Mouse (Mus musculus) MN1 (cell line): ENCODE measurements around the gene Actl6b.
"Not testable (repeated sequence)": the region's sequence is repeated elsewhere in the genome, so short reads cannot be mapped to it uniquely, and the experiment has no call there.

Experiments used
- DNase-seq: peaks from one replicate; pipeline ENCODE4 v3.0.0-alpha.2; 2016; ENCODE audit warnings: low spot score

The Actl6b gene

DNA sequence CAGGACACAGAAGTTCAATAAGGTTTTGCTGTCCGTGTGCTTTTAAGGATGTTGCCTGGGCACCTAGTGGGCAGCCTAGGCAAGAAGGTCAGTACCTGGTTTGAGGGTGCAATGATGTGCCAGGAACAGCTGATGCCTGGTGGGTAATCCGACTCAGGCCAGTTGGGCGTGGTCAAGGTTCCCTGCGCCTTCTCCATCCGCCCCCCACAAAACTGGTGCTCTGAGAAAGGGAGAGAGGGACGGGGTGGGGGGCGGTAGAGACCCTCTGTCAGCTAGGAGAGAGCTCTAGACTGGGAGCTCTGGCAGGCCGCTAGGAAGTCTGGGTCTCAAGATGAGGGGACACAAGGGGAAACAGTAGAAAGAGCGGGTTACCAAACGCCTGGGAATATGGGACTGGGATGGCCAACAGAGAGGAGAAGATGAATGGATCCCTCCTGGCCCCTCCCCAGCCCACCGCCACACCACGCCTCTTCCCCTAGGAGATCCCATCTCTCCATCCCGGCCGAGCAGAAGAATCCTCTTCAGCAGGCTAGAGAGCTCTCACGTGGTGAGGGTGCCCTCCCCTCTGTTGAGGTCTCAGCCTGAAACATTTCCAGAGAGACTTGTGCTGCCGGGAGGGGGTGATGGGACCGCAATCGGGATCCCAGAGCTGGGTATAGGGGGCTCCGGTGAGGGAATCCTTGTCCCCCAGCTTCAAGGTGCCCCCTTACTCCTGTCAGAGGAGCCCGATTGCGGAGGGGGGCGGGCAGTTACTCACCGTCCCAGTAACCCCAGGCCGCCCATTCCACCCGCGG, 54.7 kb downstream of the Actl6b start:
- DNase-seq, result no peak

DNA sequence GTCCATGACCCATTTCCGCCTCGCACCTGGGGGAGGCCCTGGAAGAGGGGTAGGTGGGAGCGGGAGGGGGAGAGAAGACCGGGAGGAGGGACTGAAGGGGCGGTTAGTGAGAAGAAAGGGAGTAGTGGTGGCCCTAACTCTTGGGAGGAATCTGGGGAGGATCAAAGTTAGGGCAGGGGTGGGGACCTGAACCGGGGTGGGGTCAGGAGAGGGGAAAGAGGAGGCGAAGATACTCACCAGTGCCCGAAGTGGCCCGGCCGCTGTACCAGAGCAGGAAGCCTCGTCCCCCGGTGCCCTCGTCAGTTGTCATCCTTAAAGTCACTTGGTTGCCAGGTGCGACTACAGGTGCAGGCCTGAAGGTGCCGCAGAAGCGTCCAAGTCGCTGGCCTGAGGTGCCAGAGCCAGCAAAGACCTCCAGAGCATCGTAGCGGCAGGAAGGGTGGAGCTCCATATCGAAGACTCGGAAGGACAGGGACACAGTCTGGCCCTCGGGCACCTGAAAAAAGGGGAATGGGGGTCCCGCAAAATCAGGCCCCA, 55.4 kb downstream of the Actl6b start:
- no peak for DNase-seq

DNA sequence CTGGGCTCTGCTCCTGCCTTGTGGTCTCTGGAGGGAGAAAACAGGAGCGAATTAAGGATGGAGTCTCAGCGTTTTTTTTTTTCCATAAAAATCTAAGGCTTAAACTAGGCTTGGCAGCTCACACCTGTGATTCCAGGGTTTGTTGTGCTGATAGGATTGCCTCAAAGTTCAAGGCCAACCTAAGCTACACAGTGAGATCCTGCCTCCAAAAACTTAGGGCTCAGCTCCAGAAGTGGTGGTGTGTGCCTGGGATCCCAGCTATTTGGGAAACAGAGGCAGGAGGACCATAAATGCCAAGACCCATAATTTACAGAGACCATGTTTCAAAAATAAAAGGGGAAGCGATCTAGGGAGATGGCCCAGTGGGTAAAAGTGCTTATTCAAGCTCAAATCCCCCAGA, 56.0 kb downstream of the Actl6b start:
- no peak for DNase-seq

- no peak for DNase-seq
These were observed 56.7 kb downstream of the Actl6b start for GRCm38 (mm10) chr5:137610056-137610455.

GRCm38 (mm10) chr5:137610548-137611244, 57.4 kb downstream of the Actl6b start:
- DNase-seq, result peak; percentile 66

- DNase-seq, result peak; percentile 83
These were observed 57.9 kb downstream of the Actl6b start for GRCm38 (mm10) chr5:137611245-137611602.

DNA sequence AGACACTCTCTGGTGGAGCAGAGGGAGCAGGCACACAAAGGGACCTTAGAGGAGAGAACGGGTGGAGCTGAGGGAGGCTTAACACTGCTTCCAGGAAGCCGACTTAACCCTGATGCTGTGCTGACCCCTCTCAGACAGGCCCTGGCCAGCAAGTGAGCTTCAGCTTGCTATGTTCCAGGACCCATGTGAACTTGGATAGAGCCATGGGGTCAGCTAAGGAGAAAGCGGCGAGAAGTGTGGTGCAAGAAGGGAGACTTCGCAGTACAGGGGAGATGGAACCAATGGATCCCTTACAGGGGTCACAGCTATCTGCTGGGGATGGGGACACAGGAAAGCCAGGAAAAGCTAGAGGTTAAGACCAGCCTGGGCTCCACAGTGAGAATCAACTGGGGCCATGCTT, 59.8 kb downstream of the Actl6b start:
- DNase-seq, result no peak

GRCm38 (mm10) chr5:137613550-137613949, 60.2 kb downstream of the Actl6b start, which contains the start of gene Pcolce:
Pcolce (minus strand) TSS chr5:137613784.
- DNase-seq, result no peak

GRCm38 (mm10) chr5:137614921-137615320, 61.6 kb downstream of the Actl6b start:
- not testable (repeated sequence) for DNase-seq

DNA sequence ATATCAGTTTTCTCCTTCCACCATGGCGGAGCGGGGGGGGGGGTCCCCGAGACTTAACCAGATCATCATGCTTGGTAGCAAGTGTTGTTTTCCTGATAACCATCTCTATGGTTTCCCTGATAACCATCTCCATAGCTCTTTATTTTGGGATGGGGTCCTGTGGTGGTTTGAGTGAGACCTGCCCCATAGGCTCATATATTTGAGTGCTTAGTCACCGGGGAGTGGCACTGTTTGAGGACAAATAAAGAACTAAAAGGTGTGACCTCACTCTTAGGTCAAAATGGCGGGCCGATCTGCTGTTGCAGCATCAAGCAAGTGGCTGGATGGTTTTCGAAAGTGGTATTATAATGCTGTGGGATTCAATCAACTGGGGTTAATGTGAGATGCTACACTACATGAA, 62.0 kb downstream of the Actl6b start:
- DNase-seq, result no peak
